Mouse (Mus musculus) cerebellum, adult 2 months (tissue): ENCODE data around the gene Tanc1.

ENCODE experiments used
- CTCF ChIP-seq: fragments of 200-500 bp; IDR thresholded peaks from 2 replicates; pipeline ENCODE4 v1.5.1; 2011; ENCODE audit warnings: low read depth, mild to moderate bottlenecking, control low read depth, low read length, moderate library complexity, borderline replicate concordance; ENCODE audit not compliant: insufficient read depth
- POLR2A ChIP-seq: fragments of 200-500 bp; IDR thresholded peaks from 2 replicates; pipeline ENCODE4 v1.6.1; 2011; ENCODE audit warnings: low read length, control low read depth, borderline replicate concordance; ENCODE audit not compliant: insufficient read depth

DNA sequence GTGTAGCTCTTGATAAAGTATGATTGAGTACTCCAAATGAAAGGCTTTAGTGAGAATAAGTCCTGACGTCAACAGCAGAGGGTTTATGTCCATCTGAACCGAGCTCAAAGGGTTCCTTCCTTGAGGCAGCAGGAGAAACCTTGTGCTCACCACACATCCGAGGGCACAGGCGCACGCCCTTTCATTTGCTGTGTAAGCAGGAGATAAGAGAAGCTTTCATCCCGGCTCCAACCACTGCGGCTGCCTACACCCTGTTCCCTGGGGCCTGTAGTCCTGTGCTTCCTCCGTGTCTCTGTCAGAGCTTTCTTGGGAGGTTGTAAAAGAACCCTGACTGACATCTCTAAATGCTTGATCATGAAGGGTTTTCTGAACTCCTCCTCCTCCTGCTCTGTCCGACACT, 181.5 kb downstream of the Tanc1 start:
- TF ChIP-seq POLR2A = no peak
- no peak for TF ChIP-seq CTCF
